Mouse (Mus musculus): ENCODE measurements around the gene Drd4. TPM values are rescaled to one million over a fixed set of nuclear protein-coding genes. Genes with fewer than 3 reads are reported as not detected.

Gene Drd4
- 0.62 and 1.3 TPM in 2 replicates for polyA plus RNA-seq (2015; fragmentation: Nextera tagmentation; extraction: Ambion mirVana)

DNA sequence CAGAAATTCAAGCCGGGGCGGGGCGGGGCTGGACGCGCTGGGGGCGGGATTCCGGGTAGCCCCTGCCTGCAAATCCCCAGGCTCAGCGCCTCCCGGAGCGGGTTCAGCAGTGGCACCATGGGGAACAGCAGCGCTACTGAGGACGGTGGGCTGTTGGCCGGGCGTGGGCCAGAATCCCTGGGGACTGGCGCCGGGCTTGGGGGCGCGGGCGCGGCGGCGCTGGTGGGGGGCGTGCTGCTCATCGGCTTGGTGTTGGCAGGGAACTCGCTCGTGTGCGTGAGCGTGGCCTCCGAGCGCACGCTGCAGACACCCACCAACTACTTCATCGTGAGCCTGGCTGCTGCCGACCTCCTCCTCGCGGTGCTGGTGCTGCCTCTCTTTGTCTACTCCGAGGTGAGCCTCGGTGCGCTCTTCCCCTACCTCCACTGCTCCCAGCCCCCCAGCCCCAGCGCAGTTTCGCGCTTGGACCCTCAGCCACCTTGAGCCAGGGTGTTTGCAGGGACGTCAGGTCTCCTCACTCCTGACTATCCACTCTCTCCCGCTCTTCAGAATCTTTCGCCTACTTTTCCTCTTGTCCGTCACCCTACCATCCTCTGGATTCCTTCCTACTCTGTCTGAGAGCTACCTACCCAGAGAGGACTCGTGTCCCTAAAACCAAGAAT, at the start of gene Drd4:
Gene Drd4, plus strand, starts transcription at position 86 of the 662 bp plus-strand sequence.

DNA sequence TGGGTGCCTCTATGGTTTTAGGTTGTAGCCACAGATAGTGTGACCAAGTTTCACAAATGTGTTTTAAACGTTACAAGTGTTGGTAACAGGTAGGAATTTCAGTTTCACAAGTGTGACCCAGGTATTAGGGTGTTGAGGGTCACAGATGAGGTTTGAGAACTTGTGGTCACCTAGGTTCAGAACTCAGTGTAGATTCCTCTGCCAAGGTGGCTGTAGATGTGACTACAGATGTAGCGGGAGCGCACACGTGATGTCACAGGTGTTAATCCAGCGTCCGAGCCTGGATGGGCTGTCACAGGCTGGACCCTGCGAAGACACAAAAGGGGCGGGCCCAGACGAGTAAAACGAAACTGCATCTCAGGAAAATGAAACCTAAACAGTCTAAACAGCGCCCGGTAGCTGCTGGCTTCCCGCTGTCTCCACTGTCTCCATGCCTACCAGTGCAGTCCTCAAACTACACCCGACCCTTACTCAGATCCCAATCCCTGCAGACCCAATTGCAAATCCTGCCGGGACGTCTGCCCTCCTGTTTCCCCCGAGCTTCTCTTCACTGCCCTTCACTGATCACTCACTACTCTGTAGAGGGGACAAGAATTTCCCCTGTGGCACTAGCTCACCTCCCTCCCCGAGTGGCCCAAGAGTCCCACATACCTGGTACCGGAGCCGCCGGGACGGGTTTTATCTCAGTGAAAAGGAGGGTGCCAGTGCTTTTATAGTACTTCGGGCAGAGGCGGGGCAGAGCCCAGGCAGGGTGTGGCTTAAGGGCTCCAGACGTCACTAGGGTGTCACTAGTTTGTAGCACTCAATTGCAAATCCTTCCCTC, 25.9 kb upstream of the Drd4 start, which contains the start of gene Irf7:
Gene Irf7, minus strand, starts transcription at position 743 of the 823 bp plus-strand sequence.

DNA sequence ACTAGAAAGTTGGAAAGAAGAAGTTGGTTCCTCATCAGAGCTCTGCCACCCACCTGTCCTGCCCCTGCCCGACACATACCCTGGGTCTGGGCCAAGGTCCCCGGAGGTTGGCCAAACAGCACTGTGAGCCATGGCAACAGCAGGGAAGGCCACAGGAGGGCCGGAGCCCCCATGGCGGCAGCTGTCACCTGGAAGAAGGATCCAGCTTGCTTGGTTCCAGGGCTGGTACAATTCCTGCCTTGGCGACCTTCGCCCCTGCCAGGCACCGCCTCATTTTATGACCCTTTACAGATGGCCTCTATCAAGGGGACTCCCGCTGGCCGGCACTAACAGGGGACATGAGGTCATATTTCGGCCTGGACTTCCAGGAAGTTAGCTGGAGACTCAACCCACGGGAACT, 15.3 kb upstream of the Drd4 start, which contains the start of gene Cdhr5:
Gene Cdhr5, minus strand, starts transcription at position 241 of the 400 bp plus-strand sequence.

DNA sequence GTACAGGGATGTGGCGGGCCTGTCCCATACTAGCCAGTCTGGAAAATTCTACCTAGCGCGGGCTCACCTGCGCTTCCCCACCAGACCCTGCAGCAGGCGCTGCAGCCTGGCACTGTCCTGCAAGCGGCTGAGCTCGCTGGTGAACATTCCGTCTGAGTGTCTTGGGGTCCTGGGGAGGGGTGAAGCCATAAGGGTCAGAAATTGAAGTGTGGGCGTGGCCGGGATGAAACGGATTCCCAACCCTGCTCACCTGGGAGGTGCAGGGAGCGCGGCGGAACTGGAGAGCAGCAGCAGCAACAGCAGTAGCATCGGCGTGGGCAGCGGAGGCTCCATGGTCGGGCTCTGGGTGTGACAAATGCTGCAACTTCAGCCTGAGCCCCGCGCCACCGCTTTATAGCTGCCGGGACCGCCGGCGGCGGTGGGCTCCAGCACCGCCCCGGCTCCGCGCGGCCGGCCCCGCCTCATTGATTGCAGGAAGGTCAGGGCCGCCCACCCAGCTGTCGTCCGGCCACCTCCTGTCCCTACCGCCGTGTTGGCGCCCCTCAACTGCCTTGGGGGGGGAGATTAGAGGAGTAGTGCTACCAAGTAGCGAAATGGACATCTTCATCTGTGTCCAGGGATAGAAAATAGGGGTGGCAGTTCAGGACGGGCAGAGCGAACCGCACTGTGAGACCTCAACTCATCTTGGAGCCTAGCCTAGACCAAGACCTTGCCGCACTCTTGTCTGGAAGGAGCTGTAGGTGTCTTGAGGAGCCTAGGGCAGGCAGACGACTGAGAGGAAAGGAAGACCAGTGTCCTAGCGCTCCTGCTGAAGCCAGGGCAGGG, 12.8 kb upstream of the Drd4 start, which contains the start of gene Sct:
Gene Sct, minus strand, starts transcription at position 368 of the 825 bp plus-strand sequence.

DNA sequence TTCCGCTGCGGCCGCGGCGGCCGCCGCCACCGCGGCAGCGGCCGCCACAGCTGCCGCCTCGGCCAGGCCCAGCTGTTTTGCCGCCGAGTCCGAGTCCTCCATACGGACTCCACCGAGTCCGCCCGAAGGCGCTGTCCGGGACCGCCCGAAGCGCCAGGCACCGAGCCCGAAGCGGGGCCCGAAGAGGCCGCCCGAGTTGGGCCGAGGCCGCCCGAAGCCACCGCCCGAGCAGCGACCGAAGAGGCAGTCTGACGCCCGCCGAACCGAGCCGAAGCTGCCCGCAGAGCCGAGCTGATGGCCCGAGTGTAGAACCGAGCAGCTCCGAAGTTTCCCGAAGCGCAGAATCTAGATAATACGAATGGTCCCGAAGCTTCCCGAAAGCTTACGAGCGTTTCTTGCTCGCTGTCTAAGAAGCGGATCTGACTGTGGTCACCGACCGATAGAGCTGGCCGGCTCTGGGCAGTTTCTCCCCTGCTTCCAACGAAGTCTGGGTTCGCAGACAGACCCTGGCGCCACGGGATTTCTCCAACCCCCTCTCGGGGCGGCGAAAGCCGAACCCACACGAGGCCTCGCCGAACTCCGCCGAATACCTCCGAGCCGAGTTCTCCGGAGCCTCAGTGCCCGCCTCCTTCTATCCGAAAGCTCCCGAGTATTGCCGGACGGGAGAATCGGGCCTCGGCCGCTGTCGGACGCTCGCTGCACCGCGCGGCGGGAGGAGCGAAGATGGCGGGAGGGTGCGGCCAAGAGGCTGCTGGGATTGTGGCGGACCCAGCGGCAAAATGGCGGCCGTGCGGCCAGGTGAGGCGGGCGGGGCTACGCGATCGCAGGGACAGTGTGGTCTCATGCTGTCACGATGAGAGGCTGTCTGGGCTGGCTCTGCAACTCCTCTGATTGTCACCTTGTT, 35.9 kb downstream of the Drd4 start, which contains the start of the genes Deaf1 and Tmem80:
Gene Deaf1, minus strand, starts transcription at position 222 of the 904 bp plus-strand sequence.
Gene Tmem80, plus strand, starts transcription at position 271 of the 904 bp plus-strand sequence.

DNA sequence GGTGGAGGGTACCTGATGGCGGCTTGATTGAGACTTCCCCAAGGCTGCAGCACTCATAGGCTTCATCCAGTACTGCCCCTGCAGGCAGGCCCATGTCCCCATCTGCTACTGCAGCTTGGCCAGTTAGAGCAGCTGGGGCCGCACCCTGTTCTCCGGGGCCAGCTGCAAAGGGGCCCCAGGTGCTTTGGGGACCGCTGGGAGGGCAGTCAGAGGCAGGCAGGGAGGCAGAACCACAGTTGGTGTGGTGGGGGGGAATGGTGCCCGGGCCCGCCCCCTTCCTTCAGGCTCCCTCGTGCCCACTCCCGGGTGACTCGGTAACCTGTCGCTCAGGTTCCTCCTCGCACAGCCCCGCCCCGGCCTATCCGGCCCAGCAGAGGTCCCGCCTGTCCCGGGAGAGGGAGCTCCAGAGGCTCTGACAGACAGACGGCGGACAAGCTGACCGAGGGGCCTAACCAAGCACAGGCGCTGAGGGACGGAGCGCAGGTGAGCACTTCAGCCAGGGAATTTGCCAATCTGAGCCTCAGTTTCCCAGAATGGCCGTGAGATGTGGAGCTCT, 46.8 kb downstream of the Drd4 start, which contains the start of gene Eps8l2:
Gene Eps8l2, plus strand, starts transcription at position 305 of the 556 bp plus-strand sequence.

Other genes starting within 250 kb of the Drd4 start
- 38.2 and 39.6 TPM in 2 replicates for gene B4galnt4, start 230.9 kb upstream of the Drd4 start, polyA plus RNA-seq (2015; fragmentation: Nextera tagmentation; extraction: Ambion mirVana)
- 0.28 TPM in 1 of 2 replicates, not detected in the other for gene Pkp3, start 213.8 kb upstream of the Drd4 start, polyA plus RNA-seq (2015; fragmentation: Nextera tagmentation; extraction: Ambion mirVana)
- gene Sigirr, start 191.4 kb upstream of the Drd4 start, polyA plus RNA-seq (2015; fragmentation: Nextera tagmentation; extraction: Ambion mirVana) = 2.2 and 3.4 TPM in 2 replicates
- gene Ano9, start 174.2 kb upstream of the Drd4 start, polyA plus RNA-seq (2015; fragmentation: Nextera tagmentation; extraction: Ambion mirVana) = 0.22 and 0.51 TPM in 2 replicates
- 79.0 and 88.5 TPM in 2 replicates for gene Ptdss2, start 169.6 kb upstream of the Drd4 start, polyA plus RNA-seq (2015; fragmentation: Nextera tagmentation; extraction: Ambion mirVana)
- 56.1 and 58.4 TPM in 2 replicates for gene Rnh1, start 119.1 kb upstream of the Drd4 start, polyA plus RNA-seq (2015; fragmentation: Nextera tagmentation; extraction: Ambion mirVana)
- gene Hras, start 98.0 kb upstream of the Drd4 start, polyA plus RNA-seq (2015; fragmentation: Nextera tagmentation; extraction: Ambion mirVana) = 234 and 238 TPM in 2 replicates
- gene Lrrc56, start 97.8 kb upstream of the Drd4 start, polyA plus RNA-seq (2015; fragmentation: Nextera tagmentation; extraction: Ambion mirVana) = 4.5 and 5.7 TPM in 2 replicates
- gene Lmntd2, start 77.9 kb upstream of the Drd4 start, polyA plus RNA-seq (2015; fragmentation: Nextera tagmentation; extraction: Ambion mirVana) = 0.18 and 0.44 TPM in 2 replicates
- gene Rassf7, start 76.1 kb upstream of the Drd4 start, polyA plus RNA-seq (2015; fragmentation: Nextera tagmentation; extraction: Ambion mirVana) = 18.2 and 21.4 TPM in 2 replicates
- gene Phrf1, start 63.2 kb upstream of the Drd4 start, polyA plus RNA-seq (2015; fragmentation: Nextera tagmentation; extraction: Ambion mirVana) = 32.1 and 33.6 TPM in 2 replicates
- 4.4 and 5.6 TPM in 2 replicates for gene Irf7, start 25.5 kb upstream of the Drd4 start, polyA plus RNA-seq (2015; fragmentation: Nextera tagmentation; extraction: Ambion mirVana)
- gene Cdhr5, start 15.2 kb upstream of the Drd4 start, polyA plus RNA-seq (2015; fragmentation: Nextera tagmentation; extraction: Ambion mirVana) = 0.20 TPM in 1 of 2 replicates, not detected in the other
- gene Sct, start 12.9 kb upstream of the Drd4 start, polyA plus RNA-seq (2015; fragmentation: Nextera tagmentation; extraction: Ambion mirVana) = 6.4 and 7.7 TPM in 2 replicates
- 212 and 254 TPM in 2 replicates for gene Deaf1, start 35.7 kb downstream of the Drd4 start, polyA plus RNA-seq (2015; fragmentation: Nextera tagmentation; extraction: Ambion mirVana)
- gene Tmem80, start 35.7 kb downstream of the Drd4 start, polyA plus RNA-seq (2015; fragmentation: Nextera tagmentation; extraction: Ambion mirVana) = 41.4 and 42.7 TPM in 2 replicates
- gene Eps8l2, start 46.9 kb downstream of the Drd4 start, polyA plus RNA-seq (2015; fragmentation: Nextera tagmentation; extraction: Ambion mirVana) = 0.45 and 0.84 TPM in 2 replicates
- gene Taldo1, start 100.2 kb downstream of the Drd4 start, polyA plus RNA-seq (2015; fragmentation: Nextera tagmentation; extraction: Ambion mirVana) = 246 and 267 TPM in 2 replicates
- 44.0 and 44.6 TPM in 2 replicates for gene Gatd1, start 122.1 kb downstream of the Drd4 start, polyA plus RNA-seq (2015; fragmentation: Nextera tagmentation; extraction: Ambion mirVana)
- 255 and 295 TPM in 2 replicates for gene Cend1, start 137.5 kb downstream of the Drd4 start, polyA plus RNA-seq (2015; fragmentation: Nextera tagmentation; extraction: Ambion mirVana)
- 69.2 and 77.6 TPM in 2 replicates for gene Slc25a22, start 145.9 kb downstream of the Drd4 start, polyA plus RNA-seq (2015; fragmentation: Nextera tagmentation; extraction: Ambion mirVana)
- 1.2 and 1.4 TPM in 2 replicates for gene Pidd1, start 152.0 kb downstream of the Drd4 start, polyA plus RNA-seq (2015; fragmentation: Nextera tagmentation; extraction: Ambion mirVana)
- gene Rplp2, start 155.4 kb downstream of the Drd4 start, polyA plus RNA-seq (2015; fragmentation: Nextera tagmentation; extraction: Ambion mirVana) = 775 and 923 TPM in 2 replicates
- 19.9 and 22.2 TPM in 2 replicates for gene Pnpla2, start 163.2 kb downstream of the Drd4 start, polyA plus RNA-seq (2015; fragmentation: Nextera tagmentation; extraction: Ambion mirVana)
- gene Cracr2b, start 169.1 kb downstream of the Drd4 start, polyA plus RNA-seq (2015; fragmentation: Nextera tagmentation; extraction: Ambion mirVana) = 4.9 and 10.1 TPM in 2 replicates
- gene Cd151, start 175.4 kb downstream of the Drd4 start, polyA plus RNA-seq (2015; fragmentation: Nextera tagmentation; extraction: Ambion mirVana) = 18.5 and 18.6 TPM in 2 replicates
- 86.6 and 89.5 TPM in 2 replicates for gene Polr2l, start 183.1 kb downstream of the Drd4 start, polyA plus RNA-seq (2015; fragmentation: Nextera tagmentation; extraction: Ambion mirVana)
- gene Tspan4, start 183.2 kb downstream of the Drd4 start, polyA plus RNA-seq (2015; fragmentation: Nextera tagmentation; extraction: Ambion mirVana) = 106 TPM in 2 replicates
- 50.4 and 51.1 TPM in 2 replicates for gene Chid1, start 247.9 kb downstream of the Drd4 start, polyA plus RNA-seq (2015; fragmentation: Nextera tagmentation; extraction: Ambion mirVana)